Mouse (Mus musculus) liver, postnatal 0 days (tissue): ENCODE results near the gene Gm10358.

Experiments used
- CTCF ChIP-seq: sonication (generic); IDR thresholded peaks from 2 replicates; pipeline ENCODE4 v1.5.1; 2016; ENCODE audit warnings: antibody characterized with exemption, low read depth
- EP300 ChIP-seq: IDR thresholded peaks from 2 replicates; pipeline ENCODE4 v1.6.1; 2016; ENCODE audit warnings: antibody characterized with exemption, low read depth, mild to moderate bottlenecking

DNA sequence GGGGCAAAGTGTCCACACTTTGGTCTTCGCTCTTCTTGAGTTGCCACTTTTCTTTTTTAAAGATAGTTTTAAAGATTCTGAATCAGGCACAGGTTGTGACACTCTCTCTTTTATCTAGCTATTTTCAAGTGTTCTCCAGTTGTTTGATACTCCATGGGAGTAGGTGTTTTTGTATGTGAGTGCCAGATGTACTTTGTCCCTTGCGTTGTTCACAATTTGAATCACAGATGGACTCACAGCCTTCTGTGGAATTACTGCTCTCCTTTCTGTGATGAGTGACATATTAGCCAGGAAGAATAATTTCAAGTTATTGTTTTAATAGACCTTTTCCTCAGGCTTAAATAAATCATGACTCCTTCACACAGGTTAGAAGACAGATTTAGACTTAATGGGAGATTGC lies 34.4 kb downstream of the Gm10358 start:
- TF ChIP-seq CTCF (no peak), EP300 (no peak)
